Mouse (Mus musculus) CH12.LX (cell line): ENCODE measurements at regions not wholly inside any gene's neighbourhood (a gene's known extent, or its start where the extent isn't known, plus 50 kb on each side); places are given as distances from the start of the nearest gene placed in this dataset.

Source experiments
- DNase-seq: peaks from one replicate; pipeline ENCODE4 v3.0.0-alpha.2; 2013; ENCODE audit errors: extremely low read depth
- H3K27ac ChIP-seq: 2 replicates; pipeline ENCODE4 v1.5.1; 2012; ENCODE audit warnings: low read depth, mild to moderate bottlenecking, control low read depth, moderate library complexity; ENCODE audit not compliant: insufficient read depth
- H3K27me3 ChIP-seq: replicated peaks from 2 replicates; pipeline ENCODE3; 2012; ENCODE audit warnings: inconsistent platforms
- H3K36me3 ChIP-seq, 2 experiments: replicated peaks in 1 of 2; 2 replicates each; pipeline versions ENCODE3 to v1.6.1; 2012; ENCODE audit warnings: inconsistent platforms in 1 of 2, low read length in 1 of 2, mild to moderate bottlenecking in 1 of 2, mixed read lengths in 1 of 2, moderate library complexity in 1 of 2; ENCODE audit not compliant: control insufficient read depth in 1 of 2, insufficient read depth in 1 of 2
- H3K4me1 ChIP-seq, 2 experiments: 2 replicates each; pipeline ENCODE4 v1.6.1; 2012; ENCODE audit warnings: inconsistent platforms in 1 of 2, moderate library complexity in 1 of 2; ENCODE audit not compliant: insufficient read depth in 2 of 2, control insufficient read depth in 1 of 2
- H3K4me2 ChIP-seq: 2 replicates; pipeline ENCODE4 v1.6.1; 2012; ENCODE audit warnings: low read depth, mild to moderate bottlenecking, control low read depth; ENCODE audit not compliant: poor library complexity, insufficient read depth, severe bottlenecking
- H3K4me3 ChIP-seq, 3 experiments: fragments of 150-350 bp in 1 of 3; sonication (generic) in 1 of 3; replicated peaks in 1 of 3; 2 replicates each; pipeline versions ENCODE3 to v1.5.1; 2011 to 2012; ENCODE audit warnings: low read depth in 2 of 3, low read length in 2 of 3, mild to moderate bottlenecking in 2 of 3, moderate library complexity in 2 of 3, control low read depth in 1 of 3, improper control_type of control experiment in 1 of 3, inconsistent platforms in 1 of 3, mixed read lengths in 1 of 3; ENCODE audit not compliant: poor library complexity in 1 of 3
- H3K79me2 ChIP-seq: replicated peaks from 2 replicates; pipeline ENCODE4 v1.6.1; 2012; ENCODE audit warnings: mild to moderate bottlenecking, moderate library complexity; ENCODE audit not compliant: control insufficient read depth, poor library complexity, insufficient read depth, severe bottlenecking; ENCODE audit errors: extremely low read depth
- H3K9ac ChIP-seq: 2 replicates; pipeline ENCODE4 v1.6.1; 2012; ENCODE audit warnings: low read depth, mild to moderate bottlenecking, control low read depth, moderate library complexity; ENCODE audit not compliant: insufficient read depth
- H3K9me3 ChIP-seq: replicated peaks from 2 replicates; pipeline ENCODE3; 2012; ENCODE audit warnings: low read length, inconsistent platforms, mixed read lengths
- CHD2 ChIP-seq: IDR thresholded peaks from 2 replicates; pipeline ENCODE4 v1.6.1; 2011; ENCODE audit warnings: low read length, improper control_type of control experiment
- CTCF ChIP-seq, 2 experiments: IDR thresholded peaks in 1 of 2; conservative IDR thresholded peaks in 1 of 2; 2 replicates each; pipeline ENCODE4 v1.5.1; 2011 to 2012; ENCODE audit warnings: low read depth in 2 of 2, low read length in 2 of 2, improper control_type of control experiment in 1 of 2, inconsistent platforms in 1 of 2, mild to moderate bottlenecking in 1 of 2, moderate library complexity in 1 of 2
- ELF1 ChIP-seq: IDR thresholded peaks from 2 replicates; pipeline ENCODE4 v1.6.1; 2014; ENCODE audit warnings: low read depth, mild to moderate bottlenecking, inconsistent platforms, low read length, improper control_type of control experiment
- GABPA ChIP-seq: IDR thresholded peaks from 2 replicates; pipeline ENCODE4 v1.6.1; 2012; ENCODE audit warnings: low read depth, low read length, improper control_type of control experiment, inconsistent platforms; ENCODE audit not compliant: insufficient replicate concordance
- HCFC1 ChIP-seq: IDR thresholded peaks from 2 replicates; pipeline ENCODE4 v1.6.1; 2012; ENCODE audit warnings: low read depth, mild to moderate bottlenecking, inconsistent platforms, low read length, improper control_type of control experiment
- IRF4 ChIP-seq: IDR thresholded peaks from 2 replicates; pipeline ENCODE4 v1.6.1; 2014; ENCODE audit warnings: low read depth, mild to moderate bottlenecking, inconsistent platforms, low read length, improper control_type of control experiment
- MAZ ChIP-seq: IDR thresholded peaks from 2 replicates; pipeline ENCODE4 v1.6.1; 2012; ENCODE audit warnings: low read depth, mild to moderate bottlenecking, inconsistent platforms, low read length, improper control_type of control experiment, moderate library complexity
- MEF2A ChIP-seq: IDR thresholded peaks from 2 replicates; pipeline ENCODE4 v1.6.1; 2014; ENCODE audit warnings: low read depth, mild to moderate bottlenecking, inconsistent platforms, low read length, improper control_type of control experiment, borderline replicate concordance
- NELFE ChIP-seq: IDR thresholded peaks from 2 replicates; pipeline ENCODE4 v1.6.1; 2011; ENCODE audit warnings: low read depth, low read length, improper control_type of control experiment
- PAX5 ChIP-seq: IDR thresholded peaks from 2 replicates; pipeline ENCODE4 v1.6.1; 2012; ENCODE audit warnings: low read length, inconsistent platforms, mixed read lengths
- SIN3A ChIP-seq: IDR thresholded peaks from 2 replicates; pipeline ENCODE4 v1.6.1; 2012; ENCODE audit warnings: low read length, improper control_type of control experiment, inconsistent platforms
- SMC3 ChIP-seq: IDR thresholded peaks from 2 replicates; pipeline ENCODE4 v1.6.1; 2011; ENCODE audit warnings: low read depth, low read length, improper control_type of control experiment
- TBP ChIP-seq: conservative IDR thresholded peaks from 2 replicates; pipeline ENCODE4 v1.6.1; 2011; ENCODE audit warnings: low read depth, low read length, improper control_type of control experiment
- TCF12 ChIP-seq: IDR thresholded peaks from 2 replicates; pipeline ENCODE4 v1.6.1; 2014; ENCODE audit warnings: low read depth, mild to moderate bottlenecking, inconsistent platforms, low read length, improper control_type of control experiment
- UBTF ChIP-seq: IDR thresholded peaks from 2 replicates; pipeline ENCODE4 v1.6.1; 2012; ENCODE audit warnings: low read depth, mild to moderate bottlenecking, inconsistent platforms, low read length, improper control_type of control experiment, moderate library complexity
- USF1 ChIP-seq: IDR thresholded peaks from 2 replicates; pipeline ENCODE4 v1.6.1; 2014; ENCODE audit warnings: low read depth, mild to moderate bottlenecking, inconsistent platforms, low read length, improper control_type of control experiment
- ZC3H11A ChIP-seq: IDR thresholded peaks from 2 replicates; pipeline ENCODE4 v1.6.1; 2012; ENCODE audit warnings: low read depth, mild to moderate bottlenecking, inconsistent platforms, low read length, improper control_type of control experiment
- ZKSCAN1 ChIP-seq: IDR thresholded peaks from 2 replicates; pipeline ENCODE4 v1.6.1; 2012; ENCODE audit warnings: low read depth, inconsistent platforms, low read length, improper control_type of control experiment, borderline replicate concordance
- ZMIZ1 ChIP-seq: IDR thresholded peaks from 2 replicates; pipeline ENCODE4 v1.6.1; 2012; ENCODE audit warnings: low read depth, mild to moderate bottlenecking, inconsistent platforms, low read length, improper control_type of control experiment
- dilution Hi-C: fragments of 300-500 bp; cut with MboI; formaldehyde crosslinking; loops from 2 replicates; pipeline ENCODE4 v1.14.3; 2020; ENCODE audit warnings: low sequenced_read_pairs; ENCODE audit not compliant: extremely low pct_unique_long_range_greater_than_20kb, extremely low pct_ligation_motif_present
- in situ Hi-C: fragments of 300-500 bp; cut with MboI; formaldehyde crosslinking; loops from 3 replicates; pipeline ENCODE4 v1.14.3; 2019; ENCODE audit warnings: low sequenced_read_pairs, low pct_ligation_motif_present, low pct_unique_long_range_greater_than_20kb, mixed read lengths

GRCm38 (mm10) chr9:14035526-14035925 lies 208.0 kb downstream of the Fam76b start:
- no peaks in the 10 kb centered on the region for H3K9me3 ChIP-seq
- no peak overlapping the region for H3K4me3 ChIP-seq
- H3K4me2 ChIP-seq, result no peak overlapping the region
- dilution Hi-C loops, result no loop called here
- H3K79me2 ChIP-seq, result no peaks in the 10 kb centered on the region
- DNase-seq, result no peak
- TF ChIP-seq ZMIZ1, result no peak
- H3K36me3 ChIP-seq, result no peaks in the 10 kb centered on the region
- H3K27me3 ChIP-seq, result no peaks in the 10 kb centered on the region
- in situ Hi-C loops, result no loop called here
- no peak overlapping the region for H3K27ac ChIP-seq
- H3K9ac ChIP-seq, result no peak overlapping the region
- no peaks in the 10 kb centered on the region for H3K4me1 ChIP-seq

DNA sequence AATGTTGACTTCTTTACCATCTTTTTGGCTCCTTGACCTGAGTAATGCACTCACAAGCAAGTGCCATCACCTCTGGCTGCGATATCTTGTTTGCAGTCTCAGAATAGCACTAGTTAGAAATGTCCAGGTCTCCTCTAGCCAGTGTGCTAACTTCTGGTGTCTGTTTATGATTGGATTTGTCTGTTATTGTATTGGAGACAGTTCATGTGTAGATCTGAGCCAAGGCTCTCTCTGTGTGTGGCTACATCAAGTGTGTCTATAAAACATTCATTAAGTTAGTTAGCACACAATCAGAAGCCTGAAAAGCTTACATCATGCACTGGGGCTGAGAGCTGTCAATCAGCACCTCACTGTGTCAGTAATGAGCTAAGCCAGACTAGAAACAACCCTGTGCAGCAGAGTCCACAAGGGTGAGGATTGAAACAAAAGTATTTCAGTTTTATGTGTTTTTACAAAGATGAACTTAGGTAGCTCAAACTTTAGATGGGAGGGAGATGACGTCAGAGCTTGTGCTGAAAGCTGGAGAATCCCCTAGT lies 214.5 kb downstream of the Fam76b start:
- Histone ChIP-seq H3K79me2 (no peaks in the 10 kb centered on the region), H3K9ac (no peak overlapping the region), H3K36me3 (no peaks in the 10 kb centered on the region), H3K9me3 (no peaks in the 10 kb centered on the region), H3K4me3 (no peak overlapping the region), H3K27ac (no peak overlapping the region), H3K4me2 (no peak overlapping the region), H3K27me3 (no peaks in the 10 kb centered on the region), H3K4me1 (peaks cover 0 to 8% of the 10 kb centered on the region in 2 experiments; a peak in 1 of 4 replicates)
- dilution Hi-C loops, result no loop called here
- DNase-seq, result no peak
- in situ Hi-C loops, result no loop called here
- no peak for TF ChIP-seq SIN3A
- no peak for TF ChIP-seq HCFC1
- TF ChIP-seq TBP, result no peak
- TF ChIP-seq, all 38 proteins: peak for 0

GRCm38 (mm10) chr9:14048224-14048623 lies 220.7 kb downstream of the Fam76b start:
- Histone ChIP-seq H3K4me1 (no peaks in the 10 kb centered on the region), H3K36me3 (no peaks in the 10 kb centered on the region), H3K27me3 (no peaks in the 10 kb centered on the region), H3K27ac (no peak overlapping the region), H3K4me2 (no peak overlapping the region), H3K79me2 (no peaks in the 10 kb centered on the region), H3K4me3 (no peak overlapping the region), H3K9ac (no peak overlapping the region), H3K9me3 (no peaks in the 10 kb centered on the region)
- in situ Hi-C loops, result no loop called here
- TF ChIP-seq NELFE (no peak), USF1 (no peak), CTCF (conservative IDR thresholded peaks at IDR 0.05 in 1 of 2, IDR thresholded peaks at IDR 0.05 in 1 of 2; ENCODE audit: low read depth in 2 of 2, low read length in 2 of 2) (no peak), ZKSCAN1 (no peak), ELF1 (no peak), MAZ (no peak), CHD2 (no peak), IRF4 (no peak), GABPA (no peak), PAX5 (no peak), UBTF (no peak), SMC3 (no peak), TBP (no peak), ZC3H11A (no peak), MEF2A (no peak), TCF12 (no peak)
- no peak for DNase-seq
- dilution Hi-C loops, result no loop called here
